Mouse (Mus musculus): ENCODE measurements around the gene Rnf11. TPM values are rescaled to one million over a fixed set of nuclear protein-coding genes. Genes with fewer than 3 reads are reported as not detected.
A peak's percentile ranks its signal among the peaks of the same experiment; 100 is the strongest.

Rnf11 gene
- total and polyA plus RNA-seq, 2 experiments = 33.5 to 42.6 TPM

DNA sequence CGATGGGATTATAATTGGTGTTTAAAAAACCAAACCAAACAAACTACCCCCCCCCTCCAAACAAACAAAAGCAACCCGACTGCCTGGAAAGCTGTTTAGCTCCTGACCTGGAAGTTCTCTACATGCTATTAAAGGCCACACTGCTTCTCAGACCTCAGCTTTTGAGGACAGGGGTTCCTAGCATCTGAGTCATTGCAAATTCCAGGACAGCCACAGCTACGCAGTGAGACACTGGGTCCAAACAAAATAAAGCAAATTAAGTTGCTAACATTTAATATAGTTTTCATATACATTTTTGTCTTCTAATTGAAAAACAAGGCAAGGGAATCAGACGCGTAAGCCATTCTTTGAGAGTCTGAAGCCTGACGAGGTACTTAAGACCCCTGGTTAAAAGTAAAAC lies 40.1 kb downstream of the Rnf11 start:
- WGBS = 70% methylated on average over 6 of the region's 6 CpGs
- no peak overlapping the region for H3K9ac ChIP-seq (ENCODE audit: low read depth, low read length)
- TF ChIP-seq POLR2A (IDR thresholded peaks at IDR 0.05; ENCODE audit: extremely low read depth, insufficient read depth, low read length) (no peak), CTCF (IDR thresholded peaks at IDR 0.05; ENCODE audit: low read depth, low read length) (no peak)
- no peaks in the 10 kb centered on the region; the same call in 1 of the 2 replicates for H3K4me1 ChIP-seq (ENCODE audit: control insufficient read depth, insufficient read depth, low read length)
- H3K79me2 ChIP-seq (ENCODE audit: control insufficient read depth, insufficient read depth, low read length) = 0 out of 2 replicates have a peak, but pooled peaks cover 3% of the 10 kb centered on the region
- no peaks in the 10 kb centered on the region for H3K27me3 ChIP-seq (ENCODE audit: control insufficient read depth, insufficient read depth, low read length)
- no peak for DNase-seq (ENCODE audit: extremely low read depth, low read depth, low spot score)
- H3K36me3 ChIP-seq (ENCODE audit: control insufficient read depth, insufficient read depth, low read length) = peaks cover 3% of the 10 kb centered on the region
- no peak overlapping the region for H3K27ac ChIP-seq (replicated peaks; ENCODE audit: insufficient read depth, low read depth, low read length)
- H3K4me3 ChIP-seq (ENCODE audit: insufficient read depth, low read depth, low read length) = no peak overlapping the region

DNA sequence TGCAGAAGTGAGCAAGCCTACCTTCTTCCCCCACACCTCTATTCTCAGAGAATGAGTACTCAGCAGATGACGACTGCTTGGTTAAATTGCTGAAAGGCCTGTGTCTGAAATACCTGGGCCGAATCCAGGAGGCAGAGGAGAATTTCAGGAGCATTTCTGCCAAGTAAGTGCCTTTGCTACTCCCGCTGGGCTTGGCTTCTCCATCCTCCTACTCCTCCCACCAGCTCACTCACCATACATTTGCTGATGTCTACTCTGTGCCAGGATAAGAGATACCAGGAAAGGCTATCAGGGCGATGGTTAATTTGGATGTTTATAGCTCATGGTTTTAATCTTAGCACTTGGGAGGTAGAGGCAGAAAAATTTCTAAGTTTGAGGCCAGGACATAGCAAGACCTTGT lies 41.9 kb downstream of the Rnf11 start:
- DNase-seq (ENCODE audit: extremely low read depth, low read depth, low spot score) = no peak
- peaks cover 3% of the 10 kb centered on the region; the same call in 1 of the 2 replicates for H3K36me3 ChIP-seq (ENCODE audit: control insufficient read depth, insufficient read depth, low read length)
- no peaks in the 10 kb centered on the region; the same call in 1 of the 2 replicates for H3K4me1 ChIP-seq (ENCODE audit: control insufficient read depth, insufficient read depth, low read length)
- H3K4me3 ChIP-seq (ENCODE audit: insufficient read depth, low read depth, low read length) = no peak overlapping the region
- H3K27me3 ChIP-seq (ENCODE audit: control insufficient read depth, insufficient read depth, low read length) = no peaks in the 10 kb centered on the region
- TF ChIP-seq CTCF (IDR thresholded peaks at IDR 0.05; ENCODE audit: low read depth, low read length) = no peak
- no peak for TF ChIP-seq POLR2A (IDR thresholded peaks at IDR 0.05; ENCODE audit: extremely low read depth, insufficient read depth, low read length)
- 53% methylated on average over 4 of the region's 4 CpGs for WGBS
- 0 out of 2 replicates have a peak, but pooled peaks cover 3% of the 10 kb centered on the region for H3K79me2 ChIP-seq (ENCODE audit: control insufficient read depth, insufficient read depth, low read length)
- no peak overlapping the region for H3K27ac ChIP-seq (replicated peaks; ENCODE audit: insufficient read depth, low read depth, low read length)
- no peak overlapping the region for H3K9ac ChIP-seq (ENCODE audit: low read depth, low read length)

DNA sequence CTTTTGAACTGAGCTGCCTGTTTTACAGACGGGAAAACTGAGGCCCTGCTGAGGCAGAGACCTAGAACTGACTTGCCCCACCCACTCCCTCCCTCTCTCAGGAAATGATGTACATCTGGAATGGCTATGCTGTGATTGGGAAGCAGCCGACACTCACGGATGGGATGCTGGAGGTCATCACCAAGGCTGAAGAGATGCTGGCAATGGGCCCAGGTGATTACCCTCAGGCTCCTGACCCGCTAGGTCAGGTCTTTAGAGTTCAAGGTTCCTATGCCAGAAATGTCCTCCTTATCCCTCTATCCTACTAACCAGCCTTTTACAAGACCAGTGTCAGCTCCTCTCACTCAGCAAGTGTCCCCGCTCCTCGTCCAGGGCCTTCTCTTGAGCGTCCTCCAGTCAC lies 42.4 kb downstream of the Rnf11 start:
- Histone ChIP-seq H3K4me3 (ENCODE audit: insufficient read depth, low read depth, low read length) (no peak overlapping the region), H3K9ac (ENCODE audit: low read depth, low read length) (no peak overlapping the region), H3K4me1 (ENCODE audit: control insufficient read depth, insufficient read depth, low read length) (no peaks in the 10 kb centered on the region; the same call in 1 of the 2 replicates), H3K36me3 (ENCODE audit: control insufficient read depth, insufficient read depth, low read length) (peaks cover 3% of the 10 kb centered on the region; the same call in 1 of the 2 replicates), H3K27me3 (ENCODE audit: control insufficient read depth, insufficient read depth, low read length) (no peaks in the 10 kb centered on the region), H3K27ac (replicated peaks; ENCODE audit: insufficient read depth, low read depth, low read length) (no peak overlapping the region), H3K79me2 (ENCODE audit: control insufficient read depth, insufficient read depth, low read length) (0 out of 2 replicates have a peak, but pooled peaks cover 2% of the 10 kb centered on the region)
- peak; percentile 43 for DNase-seq (ENCODE audit: extremely low read depth, low read depth, low spot score)
- 59% methylated on average over 7 of the region's 7 CpGs for WGBS
- TF ChIP-seq CTCF (IDR thresholded peaks at IDR 0.05; ENCODE audit: low read depth, low read length) (no peak), POLR2A (IDR thresholded peaks at IDR 0.05; ENCODE audit: extremely low read depth, insufficient read depth, low read length) (no peak)

DNA sequence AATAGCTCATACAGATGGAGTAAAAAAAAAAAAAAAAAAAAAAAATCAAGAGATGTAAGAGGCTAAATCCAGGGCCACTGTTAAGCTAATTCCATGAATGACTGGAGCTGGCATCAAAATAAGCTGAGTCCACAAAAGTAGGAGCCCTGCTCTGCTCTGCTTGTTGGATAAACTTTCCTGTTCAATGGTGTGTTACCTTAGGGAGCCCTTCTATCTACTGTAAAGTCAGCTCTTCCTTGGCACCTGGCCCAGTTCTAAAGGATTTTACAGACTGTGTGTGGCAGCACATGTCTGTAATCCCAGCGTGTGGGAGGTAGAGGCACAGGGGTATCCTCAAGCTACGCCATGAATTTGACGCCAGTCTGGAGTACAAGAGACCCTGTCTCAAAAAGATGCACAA lies 43.5 kb downstream of the Rnf11 start:
- H3K27me3 ChIP-seq (ENCODE audit: control insufficient read depth, insufficient read depth, low read length) = no peaks in the 10 kb centered on the region
- no peaks in the 10 kb centered on the region; the same call in 1 of the 2 replicates for H3K4me1 ChIP-seq (ENCODE audit: control insufficient read depth, insufficient read depth, low read length)
- H3K27ac ChIP-seq (replicated peaks; ENCODE audit: insufficient read depth, low read depth, low read length) = no peak overlapping the region
- no peak for DNase-seq (ENCODE audit: extremely low read depth, low read depth, low spot score)
- WGBS = 95% methylated on average over 3 of the region's 3 CpGs
- no peaks in the 10 kb centered on the region for H3K36me3 ChIP-seq (ENCODE audit: control insufficient read depth, insufficient read depth, low read length)
- H3K9ac ChIP-seq (ENCODE audit: low read depth, low read length) = no peak overlapping the region
- no peak for TF ChIP-seq POLR2A (IDR thresholded peaks at IDR 0.05; ENCODE audit: extremely low read depth, insufficient read depth, low read length)
- no peak for TF ChIP-seq CTCF (IDR thresholded peaks at IDR 0.05; ENCODE audit: low read depth, low read length)
- no peak overlapping the region for H3K4me3 ChIP-seq (ENCODE audit: insufficient read depth, low read depth, low read length)
- H3K79me2 ChIP-seq (ENCODE audit: control insufficient read depth, insufficient read depth, low read length) = no peaks in the 10 kb centered on the region

DNA sequence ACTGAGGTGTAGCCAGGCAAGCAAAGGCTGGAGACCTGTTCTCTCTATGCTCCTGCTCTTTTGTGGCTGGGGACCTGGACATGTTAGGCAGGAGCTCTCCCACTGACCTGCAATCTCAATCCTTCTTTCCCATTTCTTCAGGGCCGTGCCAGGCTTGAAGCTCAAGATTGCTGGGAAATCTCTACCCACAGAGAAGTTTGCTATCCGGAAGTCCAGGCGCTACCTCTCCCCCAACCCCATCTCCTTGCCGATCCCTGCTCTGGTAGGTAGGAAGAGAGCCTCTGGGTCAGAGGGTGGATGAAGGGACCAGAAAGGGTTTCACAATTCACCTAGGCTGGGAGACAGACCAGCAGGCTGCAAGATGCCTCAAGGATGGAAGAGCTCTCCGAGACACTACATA lies 44.1 kb downstream of the Rnf11 start:
- no peaks in the 10 kb centered on the region; the same call in 1 of the 2 replicates for H3K4me1 ChIP-seq (ENCODE audit: control insufficient read depth, insufficient read depth, low read length)

DNA sequence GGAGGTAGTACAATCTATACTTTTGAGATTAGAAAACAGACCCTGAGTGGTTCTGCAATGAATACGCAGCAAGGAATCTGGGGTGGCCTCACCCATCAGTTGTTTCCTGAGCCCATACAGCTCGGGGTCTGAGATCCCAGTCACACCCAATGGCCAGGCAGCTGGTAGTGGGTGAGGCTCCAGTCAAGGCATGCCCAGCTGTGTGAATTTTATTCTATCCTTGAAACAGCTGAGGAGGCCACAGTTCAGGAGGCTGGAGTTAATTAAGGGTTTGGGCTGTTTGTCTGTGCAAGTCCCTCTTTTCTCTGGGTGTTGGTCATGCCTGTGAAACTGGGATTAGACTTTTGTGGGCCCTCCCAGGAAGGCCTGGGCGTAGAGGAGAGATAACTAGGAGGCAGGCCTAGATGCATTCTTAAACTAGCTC lies 44.7 kb downstream of the Rnf11 start:
- Histone ChIP-seq H3K9ac (ENCODE audit: low read depth, low read length) (no peak overlapping the region), H3K27ac (replicated peaks; ENCODE audit: insufficient read depth, low read depth, low read length) (no peak overlapping the region), H3K4me1 (ENCODE audit: control insufficient read depth, insufficient read depth, low read length) (no peaks in the 10 kb centered on the region; the same call in 1 of the 2 replicates), H3K79me2 (ENCODE audit: control insufficient read depth, insufficient read depth, low read length) (no peaks in the 10 kb centered on the region), H3K27me3 (ENCODE audit: control insufficient read depth, insufficient read depth, low read length) (no peaks in the 10 kb centered on the region), H3K4me3 (ENCODE audit: insufficient read depth, low read depth, low read length) (no peak overlapping the region), H3K36me3 (ENCODE audit: control insufficient read depth, insufficient read depth, low read length) (no peaks in the 10 kb centered on the region)
- no peak for DNase-seq (ENCODE audit: extremely low read depth, low read depth, low spot score)
- 74% methylated on average over 3 of the region's 3 CpGs for whole genome bisulfite sequencing
- TF ChIP-seq POLR2A (IDR thresholded peaks at IDR 0.05; ENCODE audit: extremely low read depth, insufficient read depth, low read length) (no peak), CTCF (IDR thresholded peaks at IDR 0.05; ENCODE audit: low read depth, low read length) (no peak)

More for the DNA sequence above, 44.1 kb downstream of the Rnf11 start:
- Histone ChIP-seq H3K27me3 (ENCODE audit: control insufficient read depth, insufficient read depth, low read length) (no peaks in the 10 kb centered on the region), H3K4me3 (ENCODE audit: insufficient read depth, low read depth, low read length) (no peak overlapping the region), H3K36me3 (ENCODE audit: control insufficient read depth, insufficient read depth, low read length) (no peaks in the 10 kb centered on the region), H3K9ac (ENCODE audit: low read depth, low read length) (no peak overlapping the region), H3K27ac (replicated peaks; ENCODE audit: insufficient read depth, low read depth, low read length) (no peak overlapping the region), H3K79me2 (ENCODE audit: control insufficient read depth, insufficient read depth, low read length) (no peaks in the 10 kb centered on the region)
- WGBS = 97% methylated on average over 5 of the region's 5 CpGs
- no peak for TF ChIP-seq CTCF (IDR thresholded peaks at IDR 0.05; ENCODE audit: low read depth, low read length)
- TF ChIP-seq POLR2A (IDR thresholded peaks at IDR 0.05; ENCODE audit: extremely low read depth, insufficient read depth, low read length) = no peak
- DNase-seq (ENCODE audit: extremely low read depth, low read depth, low spot score) = no peak

All from liver, adult 2 months (tissue).